Mouse (Mus musculus): ENCODE data around the gene Nup107.
"Not testable (repeated sequence)": the region's sequence is repeated elsewhere in the genome, so short reads cannot be mapped to it uniquely, and the experiment has no call there.

Nup107 gene

GRCm38 (mm10) chr10:117732962-117733592 lies 59.4 kb downstream of the Nup107 start:
- DNase-seq, result no peak

GRCm38 (mm10) chr10:117732184-117732583 lies 60.3 kb downstream of the Nup107 start:
- DNase-seq, result no peak

- DNase-seq, result peak; percentile 40
These were observed 61.0 kb downstream of the Nup107 start for GRCm38 (mm10) chr10:117731244-117732101.

- DNase-seq, result no peak
These were observed 61.8 kb downstream of the Nup107 start for GRCm38 (mm10) chr10:117730637-117731203.

GRCm38 (mm10) chr10:117730140-117730539 lies 62.4 kb downstream of the Nup107 start:
- no peak for DNase-seq

- DNase-seq, result no peak
These were observed 63.2 kb downstream of the Nup107 start for GRCm38 (mm10) chr10:117729139-117729814.

- DNase-seq, result no peak
These were observed 63.9 kb downstream of the Nup107 start for GRCm38 (mm10) chr10:117728574-117728973.

GRCm38 (mm10) chr10:117727518-117728110 lies 64.9 kb downstream of the Nup107 start:
- DNase-seq, result no peak

- no peak for DNase-seq
These were observed 65.6 kb downstream of the Nup107 start for GRCm38 (mm10) chr10:117726888-117727385.

GRCm38 (mm10) chr10:117726350-117726749 lies 66.2 kb downstream of the Nup107 start:
- DNase-seq, result no peak

GRCm38 (mm10) chr10:117725671-117726070 lies 66.8 kb downstream of the Nup107 start:
- DNase-seq, result no peak

- DNase-seq, result no peak
These were observed 67.6 kb downstream of the Nup107 start for GRCm38 (mm10) chr10:117724804-117725361.

GRCm38 (mm10) chr10:117724136-117724718 lies 68.3 kb downstream of the Nup107 start:
- no peak for DNase-seq

GRCm38 (mm10) chr10:117718161-117719119 lies 74.1 kb downstream of the Nup107 start:
- peak; percentile 46 for DNase-seq

- DNase-seq, result no peak
These were observed 74.9 kb downstream of the Nup107 start for GRCm38 (mm10) chr10:117717583-117717982.

- no peak for DNase-seq
These were observed 75.8 kb downstream of the Nup107 start for GRCm38 (mm10) chr10:117716686-117717085.

GRCm38 (mm10) chr10:117715654-117716053 lies 76.9 kb downstream of the Nup107 start:
- DNase-seq, result not testable (repeated sequence)

GRCm38 (mm10) chr10:117714928-117715500 lies 77.5 kb downstream of the Nup107 start:
- DNase-seq, result no peak

GRCm38 (mm10) chr10:117714048-117714545 lies 78.4 kb downstream of the Nup107 start:
- DNase-seq, result no peak

- no peak for DNase-seq
These were observed 79.0 kb downstream of the Nup107 start for GRCm38 (mm10) chr10:117713466-117713865.
